Mouse (Mus musculus) inflammation-experienced regulatory T-cells, adult 6 months (primary cell): ENCODE measurements around the gene Trmt1. TPM values are rescaled to one million over a fixed set of nuclear protein-coding genes. Genes with fewer than 3 reads are reported as not detected.

Experiments used
- ATAC-seq: one replicate; pipeline ENCODE4 v1.8.0; 2017
- polyA plus RNA-seq, 3 experiments: library from polyadenylated mRNA; unstranded; fragments of 100-300 nt; shearing (Covaris generic); gene quantifications; one replicate each; pipeline ENCODE4 v1.2.1; 2017

Trmt1 gene
- polyA plus RNA-seq, 3 experiments from 2014 or later: 28.0 to 61.1 (median 55.5) TPM

- ATAC-seq: no peak
These were observed 46.9 kb downstream of the Trmt1 start for GRCm38 (mm10) chr8:84732996-84733395.

GRCm38 (mm10) chr8:84733959-84734358 is 47.9 kb downstream of the Trmt1 start:
- no peak for ATAC-seq

DNA sequence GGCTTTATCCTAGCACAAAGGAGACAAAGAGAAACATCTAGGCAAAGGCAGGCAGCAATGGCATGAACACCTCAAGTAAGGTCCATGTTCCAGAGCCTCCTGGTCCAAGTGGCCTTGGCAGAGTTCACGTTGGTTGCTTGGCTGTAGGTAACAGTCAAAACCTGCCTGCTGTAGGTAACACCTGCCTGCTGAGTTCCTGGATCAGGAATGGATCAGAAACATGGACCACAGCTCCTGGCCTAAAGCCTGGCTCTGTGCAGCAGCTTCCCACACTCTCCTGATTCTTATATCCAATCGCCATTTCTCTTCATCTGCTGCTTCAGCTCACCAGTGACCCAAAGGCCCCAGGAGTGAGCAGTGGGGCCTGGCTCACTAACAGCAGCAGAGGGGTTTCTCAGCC is 48.6 kb downstream of the Trmt1 start:
- ATAC-seq: no peak

- no peak for ATAC-seq
These were observed 49.5 kb downstream of the Trmt1 start for GRCm38 (mm10) chr8:84735597-84735996.

DNA sequence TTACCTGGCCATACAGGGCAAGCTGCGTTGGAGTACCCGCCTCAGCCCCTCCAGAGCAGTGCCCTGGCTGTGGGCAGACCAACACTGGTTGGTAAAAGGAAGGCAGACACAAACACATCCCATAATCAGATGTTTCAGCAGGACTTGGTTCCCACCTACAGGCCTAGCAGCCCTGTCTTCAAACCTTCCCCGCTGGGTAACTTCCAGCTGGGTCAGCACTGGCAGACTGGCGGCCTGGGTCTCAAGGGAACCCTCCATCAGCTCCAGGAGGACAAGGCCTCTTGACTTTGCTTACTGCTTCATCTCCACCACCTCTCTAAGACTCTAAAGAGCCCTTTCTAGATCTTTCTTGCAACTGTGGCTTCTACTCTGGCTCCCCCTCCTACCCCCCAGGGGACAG is 50.4 kb downstream of the Trmt1 start:
- ATAC-seq: no peak

- peak; percentile 85 for ATAC-seq
These were observed 51.5 kb downstream of the Trmt1 start for GRCm38 (mm10) chr8:84737608-84738007.

DNA sequence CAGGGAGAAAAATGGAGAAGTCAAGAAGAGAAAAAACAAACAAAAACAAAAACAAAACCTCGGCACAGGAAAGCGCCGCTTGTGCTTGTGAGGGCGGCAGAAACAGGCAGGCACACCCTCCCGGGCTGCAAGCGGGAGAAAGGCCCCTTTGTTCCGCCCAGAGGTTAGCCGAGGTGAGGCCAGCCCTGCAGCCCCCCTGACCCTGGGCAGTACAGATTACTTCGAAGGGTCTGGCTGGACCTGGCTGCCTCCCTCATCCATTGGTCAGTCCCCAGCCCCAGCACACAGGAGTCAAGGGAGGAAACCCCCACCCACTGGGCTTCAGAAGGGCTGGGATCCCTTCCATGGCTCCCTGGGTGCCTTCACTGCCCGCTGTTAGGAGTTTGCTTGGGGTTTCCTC is 52.2 kb downstream of the Trmt1 start:
- ATAC-seq: no peak

GRCm38 (mm10) chr8:84738715-84739400 is 52.8 kb downstream of the Trmt1 start:
- ATAC-seq: no peak

DNA sequence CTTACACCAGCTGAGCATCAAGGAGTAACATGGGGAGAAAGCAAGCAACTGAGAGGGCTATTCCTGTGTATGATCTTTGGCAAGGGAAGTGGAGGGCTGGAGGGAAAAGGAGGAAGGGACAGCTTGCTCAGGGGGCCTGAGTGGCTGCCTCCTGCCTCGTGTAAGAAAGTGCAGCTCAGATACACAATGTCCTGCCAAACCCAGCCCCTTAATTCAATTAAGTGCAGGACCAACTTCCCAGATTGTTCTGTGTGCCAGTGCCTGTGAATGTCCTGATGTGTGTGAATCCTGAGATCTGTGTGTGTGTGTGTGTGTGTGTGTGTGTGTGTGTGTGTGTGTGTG is 53.3 kb downstream of the Trmt1 start:
- no peak for ATAC-seq

DNA sequence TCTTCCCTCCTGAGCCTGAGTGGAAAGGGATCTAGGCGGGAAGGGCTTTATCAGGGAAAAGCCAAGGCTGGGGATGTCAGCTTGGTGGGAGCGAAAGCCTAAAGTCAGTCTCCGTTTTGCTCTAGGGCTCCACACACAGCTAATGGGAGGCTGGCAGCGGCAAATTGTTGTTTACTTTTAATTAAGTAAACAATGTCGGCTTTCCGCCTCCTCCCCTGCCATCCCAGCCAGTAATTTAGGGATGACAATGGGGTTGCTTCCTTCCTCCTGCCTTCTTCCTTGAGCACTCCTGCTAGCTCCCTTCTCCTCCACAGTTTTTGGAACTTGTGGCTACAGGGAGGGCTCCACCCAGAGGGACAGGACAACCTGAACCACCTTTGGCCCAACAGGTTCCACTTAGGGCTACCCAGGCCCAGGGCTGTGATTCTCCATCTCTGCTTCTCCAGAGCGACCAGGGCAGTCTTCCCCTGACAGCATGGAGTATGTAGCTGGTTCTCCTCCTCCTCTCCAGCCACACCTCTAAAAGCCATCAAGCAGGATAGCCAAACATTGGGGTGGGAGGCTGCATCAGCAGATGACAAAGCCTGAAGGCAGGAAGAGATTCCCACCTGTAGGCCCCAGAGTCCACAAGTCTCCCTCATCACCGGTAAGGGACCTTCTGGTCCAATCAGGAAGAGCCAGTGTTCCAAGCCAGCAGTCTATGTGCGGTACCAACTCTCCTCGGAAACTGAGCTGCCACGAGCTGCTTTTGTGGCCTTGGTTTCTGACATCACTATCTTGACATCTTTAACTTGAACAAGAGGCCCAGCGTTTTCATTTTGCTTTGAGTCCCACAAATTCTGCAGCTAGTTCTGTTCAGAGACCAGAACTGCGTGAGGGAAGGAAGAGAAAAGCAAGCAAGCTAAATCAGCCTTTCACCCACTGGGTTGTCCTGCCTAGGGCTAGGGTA is 55.1 kb downstream of the Trmt1 start:
- no peak for ATAC-seq

DNA sequence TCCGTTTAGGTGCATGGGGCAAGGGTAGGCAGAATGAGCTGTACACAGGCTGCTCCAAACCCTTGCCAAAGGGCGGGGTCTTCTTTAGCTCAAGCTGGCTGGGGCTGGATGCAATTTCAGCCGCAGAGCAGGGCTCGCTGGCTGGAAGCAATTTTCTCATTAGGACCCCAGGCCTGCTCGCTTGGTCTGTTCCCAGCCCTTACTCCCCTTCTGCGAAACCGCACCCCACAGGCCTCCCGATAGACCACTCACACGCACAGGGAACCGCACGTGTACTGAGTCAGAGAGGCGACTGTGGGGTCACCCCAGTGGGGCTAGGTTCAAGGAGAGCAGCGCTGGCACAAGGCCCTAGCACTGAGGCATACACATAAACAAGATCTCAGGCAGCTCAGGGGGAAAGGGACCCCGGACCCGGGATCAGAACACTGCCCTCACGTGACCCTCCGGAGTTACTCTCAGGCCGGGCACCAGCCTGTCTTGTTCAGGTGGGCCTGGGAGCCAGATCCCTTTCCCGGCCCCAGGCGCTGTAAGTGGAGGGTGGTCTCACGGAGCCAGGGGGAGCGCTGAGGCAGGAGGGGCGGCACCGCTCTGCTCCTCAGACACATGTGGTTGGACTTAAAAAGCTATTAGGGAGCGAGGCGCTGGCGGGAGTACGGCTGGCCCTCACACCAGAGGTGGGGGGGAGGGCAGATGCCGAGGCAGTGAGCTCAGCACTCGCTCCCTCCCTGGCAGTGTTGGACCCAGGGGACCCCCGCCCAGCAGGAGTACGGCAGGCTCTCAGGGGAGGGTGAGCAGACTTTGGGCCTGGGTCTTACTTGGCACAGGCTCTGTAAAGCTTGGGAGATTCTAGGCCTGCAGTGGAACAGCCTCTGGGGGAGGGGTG is 56.3 kb downstream of the Trmt1 start:
- no peak for ATAC-seq

DNA sequence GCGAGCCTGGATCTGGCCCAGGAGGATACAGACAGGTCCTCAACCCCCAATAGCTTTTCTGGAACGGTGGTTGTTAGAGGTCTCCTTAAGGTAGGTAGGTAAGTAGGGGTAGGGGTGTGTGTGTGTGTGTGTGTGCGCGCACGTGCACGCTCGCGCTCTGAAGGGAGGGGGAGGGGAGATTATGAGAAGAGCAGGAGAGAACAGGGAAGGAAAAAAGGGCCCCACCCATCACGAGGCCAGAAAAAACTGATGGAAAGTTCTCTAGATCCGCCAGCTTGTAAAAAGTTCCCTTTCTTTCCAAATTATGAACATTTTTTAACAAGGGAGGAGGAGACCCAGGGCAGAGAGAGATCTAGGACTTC is 56.9 kb downstream of the Trmt1 start:
- ATAC-seq: no peak

DNA sequence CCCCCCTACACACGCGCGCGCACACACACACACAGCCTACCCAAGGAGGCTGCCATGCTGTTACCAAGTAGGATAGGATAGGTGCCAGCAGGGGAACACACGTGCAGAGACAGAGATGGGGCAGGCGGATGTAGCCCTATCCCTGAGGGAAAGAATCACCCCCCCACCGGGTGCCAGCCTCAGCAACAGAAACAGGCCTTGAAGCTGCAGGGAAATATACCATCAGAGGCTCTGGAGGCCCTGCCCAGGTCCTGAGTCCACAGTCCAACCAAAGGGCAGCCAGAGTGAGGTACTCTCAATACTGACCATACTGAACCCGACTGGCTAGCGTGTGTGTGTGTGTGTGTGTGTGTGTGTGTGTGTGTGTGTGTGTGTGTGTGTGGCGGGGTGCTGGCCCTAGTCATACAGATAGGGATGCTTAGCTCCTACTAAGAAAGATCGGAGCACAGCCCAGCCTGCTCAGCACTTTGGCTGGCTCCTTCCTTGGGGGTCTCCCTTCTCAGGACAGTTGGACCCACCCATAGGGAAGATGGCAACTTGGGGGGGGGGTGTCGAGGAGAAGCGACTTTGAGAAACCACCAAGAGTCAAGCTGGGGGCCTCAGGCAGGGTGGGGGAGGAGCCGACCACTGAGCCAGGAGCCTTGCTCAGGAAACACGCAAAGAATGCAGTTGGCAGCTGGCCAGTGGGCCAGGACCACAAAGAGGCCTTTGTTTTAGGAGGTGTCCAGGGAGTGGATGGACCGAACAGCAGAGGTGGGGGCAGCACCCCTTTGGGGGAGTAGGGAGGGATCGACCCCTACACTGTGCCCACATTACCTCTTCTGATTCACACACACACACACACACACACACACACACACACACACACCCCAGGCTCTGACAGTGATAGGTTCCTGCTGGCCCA is 57.7 kb downstream of the Trmt1 start:
- no peak for ATAC-seq

DNA sequence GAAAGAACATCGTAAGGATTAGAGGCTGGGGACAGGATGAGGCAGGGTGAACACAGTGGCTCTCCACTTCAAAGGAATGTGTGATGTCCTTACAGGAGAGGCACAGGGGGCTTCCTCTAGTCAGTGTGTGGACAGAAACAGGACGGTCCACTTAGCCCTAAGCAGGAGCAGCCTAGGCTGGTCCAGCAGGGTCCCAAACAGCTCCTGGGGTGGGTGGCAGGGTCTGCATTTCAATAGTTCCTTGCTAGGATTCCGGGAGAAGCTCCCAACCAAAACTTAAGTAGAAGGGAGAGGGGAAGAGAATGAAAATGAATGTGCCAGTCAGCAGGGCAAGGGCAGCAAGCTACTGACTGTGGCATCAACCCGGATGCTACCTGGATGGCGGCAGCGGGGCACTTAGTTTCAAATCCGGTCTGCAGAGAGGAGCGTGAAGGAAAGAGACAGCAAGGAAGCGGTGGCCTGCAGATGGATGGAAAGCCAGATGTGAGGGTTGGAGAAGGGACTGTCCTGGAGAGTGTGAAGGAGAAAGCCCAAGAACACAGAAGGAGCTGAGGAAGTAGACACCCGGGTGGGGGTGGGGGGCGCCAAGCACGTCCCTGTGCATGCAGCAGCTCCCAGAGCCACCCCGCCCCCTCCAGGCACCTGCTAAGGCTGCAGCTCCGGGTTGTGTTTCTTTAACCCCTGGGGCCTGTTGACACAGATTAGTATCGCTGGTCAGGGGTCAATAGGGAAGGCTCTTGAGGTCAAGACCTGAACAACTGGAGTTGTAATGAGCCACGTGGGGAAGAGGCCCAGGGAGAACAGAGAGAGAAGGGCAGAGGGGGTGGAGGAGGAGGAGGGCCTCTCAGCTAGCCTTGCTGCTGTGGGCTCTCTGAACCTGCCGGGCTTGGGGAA is 59.2 kb downstream of the Trmt1 start:
- ATAC-seq: peak; percentile 61

Other genes with a start within 250 kb of the Trmt1 start
- gene Ier2, start 23.5 kb upstream of the Trmt1 start, polyA plus RNA-seq: 10 to 100 TPM; 42.4 to 46.3 (median 45.8) TPM
- 1 to 10 TPM; 9.2 to 9.5 (median 9.4) TPM for gene Nacc1, start 1.6 kb downstream of the Trmt1 start, polyA plus RNA-seq
- gene Lyl1, start 15.2 kb downstream of the Trmt1 start, polyA plus RNA-seq: 1 to 10 TPM in 2 of 3 experiments, under 1 TPM in 1; 0.20 to 2.7 (median 1.3) TPM
- 10 to 100 TPM; 11.7 to 25.0 (median 21.7) TPM for gene G430095P16Rik, start 36.7 kb downstream of the Trmt1 start, polyA plus RNA-seq
- gene Nfix, start 114.0 kb downstream of the Trmt1 start, polyA plus RNA-seq: 1 to 10 TPM in 2 of 3 experiments, under 1 TPM in 1; 0.92 to 6.3 (median 3.1) TPM
- 1 to 10 TPM; 4.7 to 5.6 (median 5.4) TPM for gene Dand5, start 136.5 kb downstream of the Trmt1 start, polyA plus RNA-seq
- 10 to 100 TPM; 14.6 to 16.7 (median 16.1) TPM for gene Gadd45gip1, start 145.2 kb downstream of the Trmt1 start, polyA plus RNA-seq
- 100 to 1,000 TPM; 128 to 152 (median 145) TPM for gene Rad23a, start 154.4 kb downstream of the Trmt1 start, polyA plus RNA-seq
- 100 to 1,000 TPM; 278 to 341 (median 290) TPM for gene Calr, start 160.6 kb downstream of the Trmt1 start, polyA plus RNA-seq
- 10 to 100 TPM; 48.1 to 76.0 (median 58.3) TPM for gene Farsa, start 170.7 kb downstream of the Trmt1 start, polyA plus RNA-seq
- 10 to 100 TPM in 1 of 3 experiments, 1 to 10 TPM in 2; 4.3 to 19.0 (median 6.8) TPM for gene Syce2, start 185.8 kb downstream of the Trmt1 start, polyA plus RNA-seq
- gene Gcdh, start 207.6 kb downstream of the Trmt1 start, polyA plus RNA-seq: 10 to 100 TPM; 14.5 to 19.9 (median 19.2) TPM
- gene Klf1, start 215.6 kb downstream of the Trmt1 start, polyA plus RNA-seq: not detected
- 10 to 100 TPM; 10.5 to 21.7 (median 20.0) TPM for gene Dnase2a, start 222.3 kb downstream of the Trmt1 start, polyA plus RNA-seq